Mouse (Mus musculus): ENCODE results near the gene Camk1d. TPM values are rescaled to one million over a fixed set of nuclear protein-coding genes. Genes with fewer than 3 reads are reported as not detected.

Camk1d gene
- total and polyA plus RNA-seq, 2 experiments from 2014 or later = 8.0 to 20.9 TPM

GRCm38 (mm10) chr2:5418802-5419201 is 295.5 kb downstream of the Camk1d start:
- H3K9me3 ChIP-seq (ENCODE audit: low read length) = no peaks in the 10 kb centered on the region
- H3K4me3 ChIP-seq (ENCODE audit: low read depth, low read length) = no peak overlapping the region
- H3K36me3 ChIP-seq (ENCODE audit: insufficient read depth, low read length) = no peaks in the 10 kb centered on the region
- DNase-seq (ENCODE audit: low spot score) = no peak
- no peak for TF ChIP-seq CTCF (IDR thresholded peaks at IDR 0.05)
- no peak overlapping the region for H3K27ac ChIP-seq (ENCODE audit: low read depth, low read length)
- no peak overlapping the region for H3K9ac ChIP-seq (replicated peaks; ENCODE audit: low read length, poor library complexity, severe bottlenecking)
- H3K4me2 ChIP-seq (ENCODE audit: low read depth, low read length, poor library complexity, severe bottlenecking) = no peak overlapping the region
- no peaks in the 10 kb centered on the region for H3K27me3 ChIP-seq (ENCODE audit: insufficient read depth, low read length)
- ATAC-seq (ENCODE audit: low FRiP score) = no peak
- no peaks in the 10 kb centered on the region for H3K4me1 ChIP-seq (ENCODE audit: insufficient read depth, low read length)
- 92% methylated on average over 4 of the region's 4 CpGs for WGBS

- Histone ChIP-seq H3K36me3 (ENCODE audit: insufficient read depth, low read length) (no peaks in the 10 kb centered on the region), H3K9ac (replicated peaks; ENCODE audit: low read length, poor library complexity, severe bottlenecking) (no peak overlapping the region), H3K4me1 (ENCODE audit: insufficient read depth, low read length) (no peaks in the 10 kb centered on the region), H3K9me3 (ENCODE audit: low read length) (no peaks in the 10 kb centered on the region), H3K27me3 (ENCODE audit: insufficient read depth, low read length) (no peaks in the 10 kb centered on the region), H3K27ac (ENCODE audit: low read depth, low read length) (no peak overlapping the region), H3K4me2 (ENCODE audit: low read depth, low read length, poor library complexity, severe bottlenecking) (no peak overlapping the region), H3K4me3 (ENCODE audit: low read depth, low read length) (no peak overlapping the region)
- no peak for ATAC-seq (ENCODE audit: low FRiP score)
- TF ChIP-seq CTCF (IDR thresholded peaks at IDR 0.05) = no peak
- DNase-seq (ENCODE audit: low spot score) = no peak
- 72% methylated on average over 6 of the region's 6 CpGs for WGBS
Observed at GRCm38 (mm10) chr2:5417158-5418032, 296.9 kb downstream of the Camk1d start.

- TF ChIP-seq CTCF (IDR thresholded peaks at IDR 0.05) = no peak
- no peak for DNase-seq (ENCODE audit: low spot score)
- no peaks in the 10 kb centered on the region for H3K36me3 ChIP-seq (ENCODE audit: insufficient read depth, low read length)
Observed at GRCm38 (mm10) chr2:5411774-5412173, 302.5 kb downstream of the Camk1d start.

GRCm38 (mm10) chr2:5403850-5404249 is 310.5 kb downstream of the Camk1d start:
- no peaks in the 10 kb centered on the region for H3K9me3 ChIP-seq (ENCODE audit: low read length)
- no peak overlapping the region for H3K4me2 ChIP-seq (ENCODE audit: low read depth, low read length, poor library complexity, severe bottlenecking)
- H3K4me1 ChIP-seq (ENCODE audit: insufficient read depth, low read length) = no peaks in the 10 kb centered on the region
- no peak overlapping the region for H3K4me3 ChIP-seq (ENCODE audit: low read depth, low read length)
- no peaks in the 10 kb centered on the region for H3K36me3 ChIP-seq (ENCODE audit: insufficient read depth, low read length)
- DNase-seq (ENCODE audit: low spot score) (peak; percentile 36), ATAC-seq (ENCODE audit: low FRiP score) (no peak)
- peak; percentile 63 for TF ChIP-seq CTCF (IDR thresholded peaks at IDR 0.05)
- no peaks in the 10 kb centered on the region for H3K27me3 ChIP-seq (ENCODE audit: insufficient read depth, low read length)
- 67% methylated on average over 3 of the region's 3 CpGs for WGBS
- no peak overlapping the region for H3K9ac ChIP-seq (replicated peaks; ENCODE audit: low read length, poor library complexity, severe bottlenecking)
- no peak overlapping the region for H3K27ac ChIP-seq (ENCODE audit: low read depth, low read length)

More at GRCm38 (mm10) chr2:5411774-5412173, 302.5 kb downstream of the Camk1d start:
- no peaks in the 10 kb centered on the region for H3K27me3 ChIP-seq (ENCODE audit: insufficient read depth, low read length)
- no peaks in the 10 kb centered on the region for H3K9me3 ChIP-seq (ENCODE audit: low read length)
- no peak overlapping the region for H3K4me2 ChIP-seq (ENCODE audit: low read depth, low read length, poor library complexity, severe bottlenecking)
- no peaks in the 10 kb centered on the region for H3K4me1 ChIP-seq (ENCODE audit: insufficient read depth, low read length)
- no peak overlapping the region for H3K9ac ChIP-seq (replicated peaks; ENCODE audit: low read length, poor library complexity, severe bottlenecking)
- no peak for ATAC-seq (ENCODE audit: low FRiP score)
- H3K4me3 ChIP-seq (ENCODE audit: low read depth, low read length) = no peak overlapping the region
- no peak overlapping the region for H3K27ac ChIP-seq (ENCODE audit: low read depth, low read length)
- 67% methylated on average over 2 of the region's 2 CpGs for WGBS

- 94% methylated on average over 12 of the region's 12 CpGs for WGBS
- Histone ChIP-seq H3K27ac (ENCODE audit: low read depth, low read length) (no peak overlapping the region), H3K9ac (replicated peaks; ENCODE audit: low read length, poor library complexity, severe bottlenecking) (no peak overlapping the region), H3K4me2 (ENCODE audit: low read depth, low read length, poor library complexity, severe bottlenecking) (no peak overlapping the region), H3K36me3 (ENCODE audit: insufficient read depth, low read length) (no peaks in the 10 kb centered on the region), H3K9me3 (ENCODE audit: low read length) (no peaks in the 10 kb centered on the region), H3K4me1 (ENCODE audit: insufficient read depth, low read length) (no peaks in the 10 kb centered on the region), H3K27me3 (ENCODE audit: insufficient read depth, low read length) (no peaks in the 10 kb centered on the region), H3K4me3 (ENCODE audit: low read depth, low read length) (no peak overlapping the region)
- no peak for TF ChIP-seq CTCF (IDR thresholded peaks at IDR 0.05)
- no peak for ATAC-seq (ENCODE audit: low FRiP score)
- no peak for DNase-seq (ENCODE audit: low spot score)
Observed at GRCm38 (mm10) chr2:5402036-5402435, 312.3 kb downstream of the Camk1d start.

- TF ChIP-seq CTCF (IDR thresholded peaks at IDR 0.05) = no peak
- no peaks in the 10 kb centered on the region for H3K27me3 ChIP-seq (ENCODE audit: insufficient read depth, low read length)
- no peak overlapping the region for H3K27ac ChIP-seq (ENCODE audit: low read depth, low read length)
- no peak for DNase-seq (ENCODE audit: low spot score)
- no peaks in the 10 kb centered on the region for H3K4me1 ChIP-seq (ENCODE audit: insufficient read depth, low read length)
- no peaks in the 10 kb centered on the region for H3K36me3 ChIP-seq (ENCODE audit: insufficient read depth, low read length)
- WGBS = 74% methylated on average over 9 of the region's 9 CpGs
- no peak overlapping the region for H3K4me2 ChIP-seq (ENCODE audit: low read depth, low read length, poor library complexity, severe bottlenecking)
- H3K4me3 ChIP-seq (ENCODE audit: low read depth, low read length) = no peak overlapping the region
- ATAC-seq (ENCODE audit: low FRiP score) = no peak
- H3K9me3 ChIP-seq (ENCODE audit: low read length) = no peaks in the 10 kb centered on the region
- no peak overlapping the region for H3K9ac ChIP-seq (replicated peaks; ENCODE audit: low read length, poor library complexity, severe bottlenecking)
Observed at GRCm38 (mm10) chr2:5398505-5398904, 315.8 kb downstream of the Camk1d start.
